Mouse (Mus musculus): ENCODE measurements around the gene Zfp296.

The Zfp296 gene

DNA sequence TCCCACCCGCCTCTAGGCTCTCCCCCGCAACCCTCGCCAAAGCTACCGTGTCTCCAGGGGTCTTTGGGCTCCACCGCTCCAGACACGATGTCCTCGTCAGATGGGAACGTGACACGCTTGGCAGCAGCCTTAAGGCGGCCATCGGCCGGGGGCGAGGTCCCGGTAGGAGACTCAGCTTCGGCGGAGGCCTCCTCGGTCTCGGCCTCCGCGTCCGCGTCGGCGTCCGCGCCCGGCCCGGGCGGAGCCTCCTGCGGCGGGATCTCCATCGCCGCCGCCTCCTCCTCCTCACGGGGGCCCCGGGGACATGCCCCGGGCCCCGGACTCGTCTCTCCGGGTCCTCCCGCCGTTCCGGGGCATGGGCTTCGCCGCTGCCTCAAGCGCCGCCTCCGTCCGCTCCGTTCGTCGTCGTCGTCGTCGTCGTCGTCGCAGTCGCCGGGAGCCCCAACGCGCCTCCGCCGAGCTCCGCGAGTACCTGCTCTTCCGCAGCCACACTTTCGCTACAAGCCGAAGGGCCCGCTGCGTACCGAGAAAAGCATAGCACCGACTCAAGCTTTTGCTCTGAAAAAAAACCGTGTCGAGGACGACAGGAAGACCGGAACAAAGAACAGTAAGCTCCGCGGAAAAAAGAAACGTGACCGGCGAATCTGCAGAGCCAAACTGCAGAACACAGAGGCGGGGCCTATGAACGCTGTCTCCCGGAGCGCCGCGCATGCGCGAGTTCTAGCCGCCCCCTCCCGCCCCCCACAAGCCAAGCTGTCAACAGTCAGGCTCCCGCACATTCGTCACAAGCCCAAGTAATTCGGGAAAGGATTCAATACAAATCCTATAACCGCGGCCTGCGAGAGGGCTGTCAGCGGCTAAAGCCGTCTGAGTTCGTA lies 15.1 kb upstream of the Zfp296 start:
- peak; percentile 82 to 89 for DNase-seq (ENCODE audit: low spot score in 2 of 2)

DNA sequence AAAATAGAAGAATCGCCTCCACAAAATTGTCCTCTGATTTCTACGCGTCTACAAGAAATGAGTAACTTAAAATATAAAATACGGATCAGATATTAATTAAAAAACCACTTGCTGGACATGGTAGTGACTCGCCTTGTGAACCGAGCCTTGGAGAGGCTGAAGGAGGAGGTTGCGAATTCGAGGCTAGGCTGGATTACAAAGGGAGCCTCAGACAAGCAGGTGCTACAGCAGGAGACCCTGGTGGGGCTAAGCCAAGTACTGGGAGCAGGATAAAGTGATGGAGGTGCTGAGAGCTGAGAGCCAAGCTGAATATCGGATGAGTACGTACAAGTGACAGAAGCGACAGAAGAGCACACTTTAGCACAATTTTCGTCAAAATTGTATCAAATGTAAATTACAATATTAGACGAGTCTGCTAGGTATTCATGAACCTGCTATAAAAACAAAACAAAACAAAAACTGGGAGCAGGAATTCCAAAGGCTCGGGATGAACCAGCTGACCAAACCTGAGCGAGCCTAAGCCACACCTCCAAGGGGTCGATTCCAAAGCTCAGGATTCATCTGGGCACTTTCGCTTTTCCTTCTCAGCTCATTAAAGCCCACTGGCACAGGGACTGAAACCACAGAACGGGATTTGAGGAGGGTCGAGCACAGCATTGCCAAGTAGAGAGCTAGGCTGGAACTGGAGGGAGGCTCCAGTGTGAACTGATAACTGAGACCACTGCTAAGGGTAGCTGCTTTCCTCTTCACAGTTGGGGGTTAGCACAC lies 14.3 kb upstream of the Zfp296 start, which contains the start of gene Ppp1r37:
TSS of gene Ppp1r37 (minus strand) at position 434 of the 768 bp plus-strand sequence.
- DNase-seq (ENCODE audit: low spot score in 2 of 2): peak in 1 of 2 experiments; percentile 44

DNA sequence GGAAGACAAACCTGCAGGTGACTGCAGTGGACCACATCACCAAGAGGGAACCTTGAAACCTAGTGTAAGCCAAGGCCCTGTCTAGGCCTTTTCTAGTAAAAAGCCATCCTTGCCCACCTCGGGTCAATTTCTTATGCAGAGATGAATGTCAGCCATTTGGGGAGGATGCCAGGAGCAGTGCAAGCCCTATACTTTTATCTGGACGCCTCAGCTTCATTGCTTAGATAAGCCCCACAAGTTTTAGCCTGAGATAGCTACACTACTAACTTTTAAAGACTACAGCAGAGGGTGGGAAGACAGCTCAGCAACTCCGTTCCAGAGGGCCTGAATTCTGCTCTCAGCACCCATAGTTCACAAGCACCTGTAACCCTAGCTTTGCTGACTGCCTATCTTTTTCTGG lies 13.2 kb upstream of the Zfp296 start:
- no peak for DNase-seq (ENCODE audit: low spot score in 2 of 2)

DNA sequence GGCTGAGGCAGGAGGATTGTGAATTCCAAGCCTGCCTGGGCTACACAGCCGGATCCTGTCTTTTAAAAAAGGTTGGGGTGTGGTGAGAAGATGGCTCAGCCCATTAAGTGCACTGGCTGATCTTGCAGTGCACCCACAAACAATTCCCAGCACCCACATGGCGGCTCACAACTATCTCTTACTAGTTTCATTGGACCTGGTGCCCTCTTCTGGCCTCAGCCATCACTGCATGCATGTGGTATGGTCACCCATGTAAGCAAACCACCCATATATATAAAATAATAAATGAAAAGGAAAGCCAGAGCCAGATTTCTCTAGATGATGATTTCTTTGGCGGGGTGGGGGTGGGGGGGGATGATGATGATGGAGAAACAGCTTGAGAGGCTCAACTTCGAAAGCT lies 12.6 kb upstream of the Zfp296 start:
- no peak for DNase-seq (ENCODE audit: low spot score in 2 of 2)

DNA sequence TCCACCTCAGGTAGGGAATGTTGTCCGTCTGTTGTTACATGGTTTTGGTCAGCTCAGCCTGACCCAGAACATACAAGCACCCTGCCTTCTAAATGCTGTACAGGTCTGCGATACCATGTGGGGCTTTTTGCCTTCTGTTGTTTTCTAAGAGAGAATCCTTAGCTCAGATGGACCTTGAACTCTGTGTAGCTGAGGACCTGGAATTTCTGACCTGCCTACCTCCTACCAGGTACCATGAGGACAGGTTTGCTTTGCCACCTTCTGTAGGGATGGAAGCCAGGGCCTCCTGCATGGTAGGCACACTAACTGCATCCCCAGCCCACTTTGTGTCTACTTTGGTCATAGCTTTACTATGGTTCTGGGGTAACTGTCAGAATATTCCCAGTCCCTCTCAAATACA lies 11.3 kb upstream of the Zfp296 start:
- DNase-seq (ENCODE audit: low spot score in 2 of 2): no peak

DNA sequence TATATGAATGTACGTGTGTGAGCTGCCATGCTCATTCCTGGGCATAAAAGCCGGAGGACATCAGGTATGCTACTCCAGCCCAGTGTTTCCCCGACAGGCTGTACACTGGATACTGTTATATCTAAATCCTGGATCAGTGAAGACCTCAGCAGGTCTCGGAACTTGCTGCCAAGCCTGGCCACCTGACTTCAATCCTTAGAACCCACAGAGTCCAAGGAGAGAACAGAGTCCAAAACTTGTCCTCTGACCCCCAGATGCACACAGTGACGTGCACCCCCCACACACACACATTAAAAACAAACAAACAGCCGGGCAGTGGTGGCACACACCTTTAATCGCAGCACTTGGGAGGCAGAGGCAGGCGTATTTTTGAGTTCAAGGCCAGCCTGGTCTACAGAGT lies 9.7 kb upstream of the Zfp296 start:
- no peak for DNase-seq (ENCODE audit: low spot score in 2 of 2)

DNA sequence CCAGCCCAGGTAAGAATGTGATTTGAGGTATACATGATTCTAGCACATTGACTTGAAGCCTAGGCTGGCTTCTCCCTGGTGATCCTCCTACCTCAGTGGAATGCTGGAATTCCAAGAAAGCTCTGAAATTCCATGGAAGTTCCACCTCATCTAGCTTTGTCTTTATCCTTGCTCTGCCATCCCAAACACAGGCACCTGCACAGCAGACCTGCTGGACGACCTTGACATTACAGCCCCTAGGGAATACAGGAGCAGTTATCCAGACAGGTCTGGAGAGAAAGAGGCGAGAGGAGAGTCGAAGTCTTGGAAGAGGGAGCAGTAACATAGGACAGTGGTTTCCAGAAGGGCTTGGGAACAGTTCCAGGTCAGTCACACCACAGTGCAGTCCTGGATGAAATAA lies 7.4 kb upstream of the Zfp296 start:
- DNase-seq (ENCODE audit: low spot score in 2 of 2): no peak

DNA sequence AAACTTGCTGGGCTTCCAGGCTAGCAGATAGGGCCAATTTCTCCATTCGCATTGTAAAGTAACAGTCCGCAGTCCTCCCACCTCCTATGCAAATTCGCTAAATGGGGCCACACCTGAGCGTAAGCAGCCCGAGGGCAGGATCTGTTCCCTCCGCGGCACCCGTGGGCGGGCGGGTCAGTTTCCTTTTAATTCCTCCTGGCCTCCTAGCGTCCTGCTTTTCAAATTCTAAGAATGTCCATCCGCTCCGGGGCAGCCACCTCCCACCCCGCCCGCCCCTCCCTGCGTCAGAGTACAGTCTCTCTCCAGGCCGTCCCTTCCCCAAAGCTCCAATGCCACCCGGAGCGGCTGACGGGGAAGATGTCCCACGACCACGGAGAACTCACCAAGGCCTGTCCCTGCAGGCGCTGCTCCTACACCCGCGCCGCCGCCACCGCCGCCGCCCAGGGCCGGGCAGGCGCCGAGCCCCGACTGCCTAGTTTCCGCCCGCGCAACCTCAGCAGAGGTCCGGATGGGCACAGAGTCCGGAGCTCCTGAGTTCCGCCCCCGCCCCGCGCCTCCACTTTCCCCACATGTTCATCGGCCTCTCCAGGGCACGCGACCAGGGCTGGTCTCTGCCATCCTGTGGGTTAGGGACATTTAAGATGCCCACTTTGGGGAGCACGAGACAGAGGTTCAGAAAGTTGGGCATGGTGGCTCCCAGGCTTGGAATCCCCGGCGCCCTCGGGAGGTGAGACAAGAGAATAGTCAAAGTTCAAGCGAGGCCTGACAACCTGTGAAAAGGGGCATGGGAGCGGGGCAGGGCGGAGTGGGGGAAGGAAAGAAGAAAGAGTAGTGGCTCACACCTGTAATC lies 3.9 kb upstream of the Zfp296 start:
- peak; percentile 75 to 78 for DNase-seq (ENCODE audit: low spot score in 2 of 2)

DNA sequence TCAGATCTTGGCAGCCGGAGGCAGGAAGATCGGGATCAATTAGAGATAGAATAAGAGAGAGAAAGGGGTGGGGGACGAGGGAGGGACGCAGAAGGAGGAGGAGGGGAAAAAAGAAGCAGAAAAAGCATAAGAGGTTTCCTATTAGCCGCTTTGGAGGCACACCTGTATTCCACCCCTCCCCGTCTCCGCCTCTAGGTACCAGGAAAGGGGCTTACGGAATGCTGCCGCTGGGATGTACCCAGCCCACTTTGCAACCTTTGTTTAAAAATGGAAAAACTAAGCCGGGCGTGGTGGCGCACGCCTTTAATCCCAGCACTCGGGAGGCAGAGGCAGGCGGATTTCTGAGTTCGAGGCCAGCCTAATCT lies 3.3 kb upstream of the Zfp296 start:
- DNase-seq (ENCODE audit: low spot score in 2 of 2): no peak

DNA sequence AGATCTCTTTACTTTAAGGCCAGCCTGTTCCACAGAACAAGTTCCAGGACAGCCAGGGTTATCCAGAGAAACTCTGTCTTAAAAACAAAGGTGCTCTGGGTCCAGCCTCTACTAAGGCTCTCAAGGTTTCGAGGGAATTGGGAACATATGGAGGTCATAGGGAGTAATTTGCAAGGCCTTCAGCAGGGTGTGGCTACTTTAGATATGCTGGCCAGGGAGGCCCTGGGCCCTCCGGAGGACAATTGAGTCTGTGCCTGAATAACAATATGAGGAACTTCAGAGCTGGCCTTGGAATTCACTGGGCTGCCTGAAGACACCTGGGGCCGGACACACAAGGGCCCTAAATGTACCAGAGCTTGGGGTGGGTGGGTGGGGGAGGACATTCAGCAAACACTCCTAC lies 1.5 kb upstream of the Zfp296 start:
- no peak for DNase-seq (ENCODE audit: low spot score in 2 of 2)

DNA sequence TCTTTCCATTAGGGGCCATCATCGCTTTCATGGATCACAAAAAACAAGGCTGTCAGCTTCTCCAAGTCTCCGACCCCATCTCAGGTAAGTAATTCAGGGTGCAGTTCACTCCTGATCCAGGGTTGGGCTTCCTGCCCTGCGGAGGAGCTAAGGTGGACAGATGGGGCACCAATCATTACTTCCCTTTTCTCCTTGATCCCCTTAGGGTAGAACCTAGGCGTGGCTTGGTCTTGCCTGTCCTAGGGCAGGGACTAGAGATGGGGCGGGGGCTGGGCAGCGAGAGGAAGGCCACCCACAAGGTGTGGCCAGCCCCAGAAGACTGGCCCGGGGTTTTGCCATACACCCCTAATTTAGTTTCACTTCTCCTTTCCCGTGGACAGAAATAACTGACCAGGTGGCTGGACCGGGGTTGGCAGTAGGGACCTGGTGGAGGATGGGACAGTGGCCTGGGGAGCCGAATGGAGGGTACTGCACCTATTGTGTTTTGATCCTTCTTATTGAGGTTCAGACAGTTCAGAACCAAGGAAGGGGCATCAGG lies 859 bp downstream of the Zfp296 start:
- no peak for DNase-seq (ENCODE audit: low spot score in 2 of 2)

DNA sequence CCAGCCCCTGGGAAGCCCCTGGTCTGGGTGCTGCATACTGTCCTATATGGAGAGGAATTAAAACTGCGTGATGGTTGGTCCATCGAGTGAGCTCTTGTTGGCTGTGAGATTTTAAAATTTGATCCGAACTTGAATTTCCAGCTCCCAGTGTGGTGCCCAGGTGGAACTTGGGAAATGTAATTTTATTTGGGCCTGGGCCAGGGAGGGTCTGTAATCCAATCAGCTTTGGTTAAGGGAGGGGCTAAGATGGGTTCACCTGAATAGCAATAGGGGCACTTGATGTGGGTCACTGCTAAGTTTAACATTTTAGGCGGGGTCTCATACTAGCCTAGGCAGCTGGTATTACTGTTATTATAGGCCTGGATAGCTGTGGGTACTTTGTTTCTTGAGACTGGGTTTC lies 1.3 kb downstream of the Zfp296 start:
- DNase-seq (ENCODE audit: low spot score in 2 of 2): no peak

DNA sequence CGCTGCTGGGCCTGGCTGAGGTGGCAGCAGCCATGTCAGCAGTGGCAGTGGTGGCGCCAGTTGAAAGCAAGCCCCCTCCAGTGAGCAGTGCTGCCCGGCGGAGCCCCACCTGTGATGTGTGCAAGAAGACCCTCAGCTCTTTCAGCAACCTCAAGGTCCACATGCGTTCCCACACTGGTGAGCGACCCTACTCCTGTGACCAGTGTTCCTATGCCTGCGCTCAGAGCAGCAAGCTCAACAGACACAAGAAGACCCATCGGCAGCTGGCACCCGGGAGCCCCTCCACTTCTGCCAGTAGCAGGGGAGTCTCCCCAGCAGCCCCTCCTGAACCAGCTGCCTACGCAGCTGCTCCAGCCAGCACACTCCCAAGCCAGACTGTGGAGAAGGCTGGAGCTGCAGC lies 2.7 kb downstream of the Zfp296 start:
- no peak for DNase-seq (ENCODE audit: low spot score in 2 of 2)

DNA sequence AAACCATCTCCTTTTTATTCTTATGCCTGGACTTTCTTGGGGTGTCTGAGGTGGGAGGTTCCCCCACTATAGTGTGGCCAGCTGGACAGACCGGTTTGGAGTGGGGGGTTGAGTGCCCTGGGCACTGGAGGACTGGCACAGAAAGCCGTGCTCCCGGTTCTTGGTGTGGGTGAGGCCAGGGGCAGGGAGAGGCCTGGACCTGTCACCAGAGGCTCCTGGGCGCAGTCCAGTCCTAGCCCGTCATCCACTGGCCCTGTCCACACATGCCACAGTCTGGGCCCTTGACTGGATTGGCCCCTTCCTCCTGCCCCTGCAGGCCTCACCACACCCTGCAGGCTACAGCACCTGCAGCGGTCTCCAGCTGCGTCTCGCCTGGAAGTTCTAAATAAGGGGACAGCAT lies 3.5 kb downstream of the Zfp296 start:
- no peak for DNase-seq (ENCODE audit: low spot score in 2 of 2)

DNA sequence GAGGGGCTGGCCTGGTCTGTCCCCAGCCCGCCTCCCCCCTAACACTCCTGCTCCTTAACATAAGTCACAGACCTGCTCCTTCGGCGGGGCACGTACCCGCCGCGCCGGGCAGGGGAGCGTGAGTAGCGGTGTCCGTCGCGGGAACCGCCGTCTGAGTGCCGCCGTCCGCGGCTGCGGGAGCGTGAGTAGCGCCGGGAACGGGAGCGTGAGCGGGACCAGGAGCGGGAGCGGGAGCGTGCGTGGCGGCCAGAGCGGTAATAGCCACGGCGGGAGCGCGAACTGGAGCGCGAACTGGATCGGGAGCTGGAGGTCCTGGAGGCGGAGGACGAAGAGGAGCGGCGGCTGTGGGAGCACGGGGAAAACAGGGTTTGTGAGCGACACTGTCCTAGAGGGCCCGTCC lies 9.2 kb downstream of the Zfp296 start:
- DNase-seq (ENCODE audit: low spot score in 2 of 2): no peak

DNA sequence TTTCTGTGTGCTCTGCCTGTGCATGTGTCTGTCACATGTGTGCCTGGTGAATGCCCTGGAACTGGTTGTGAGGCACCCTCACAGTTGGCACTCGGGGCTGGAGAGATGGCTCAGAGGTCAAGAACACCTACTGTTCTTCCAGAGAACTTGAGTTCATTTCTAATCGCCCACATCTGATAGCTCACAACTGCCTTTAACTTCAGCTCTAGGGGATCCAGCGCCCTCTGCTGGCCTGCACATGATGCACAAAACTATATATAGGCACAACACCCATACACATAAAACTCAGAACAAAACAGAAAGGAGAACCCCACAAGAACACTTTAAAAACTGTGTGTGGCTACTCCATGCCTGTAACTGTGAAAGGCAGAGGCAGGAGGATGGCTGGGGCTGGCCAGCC lies 12.1 kb downstream of the Zfp296 start:
- DNase-seq (ENCODE audit: low spot score in 2 of 2): no peak

DNA sequence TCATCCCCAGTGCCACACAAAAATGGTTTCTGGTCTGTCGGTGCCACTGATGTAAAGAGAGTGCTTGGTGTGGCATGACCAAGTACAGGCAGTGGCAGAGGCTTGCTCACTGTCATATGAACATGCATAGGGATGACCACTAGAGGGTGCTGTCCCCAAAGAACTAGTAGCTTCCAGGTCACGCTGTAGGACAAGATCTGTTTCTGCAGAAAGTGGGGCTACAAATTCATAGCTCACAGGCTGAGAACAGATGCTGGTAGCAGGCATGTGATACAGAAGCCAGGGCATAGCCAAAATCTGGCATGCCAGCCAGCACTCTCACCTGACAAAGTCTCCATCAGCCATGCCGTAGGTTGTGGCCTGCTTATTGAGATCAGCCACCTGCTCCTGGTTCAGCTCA lies 12.8 kb downstream of the Zfp296 start:
- peak; percentile 35 to 56 for DNase-seq (ENCODE audit: low spot score in 2 of 2)

DNA sequence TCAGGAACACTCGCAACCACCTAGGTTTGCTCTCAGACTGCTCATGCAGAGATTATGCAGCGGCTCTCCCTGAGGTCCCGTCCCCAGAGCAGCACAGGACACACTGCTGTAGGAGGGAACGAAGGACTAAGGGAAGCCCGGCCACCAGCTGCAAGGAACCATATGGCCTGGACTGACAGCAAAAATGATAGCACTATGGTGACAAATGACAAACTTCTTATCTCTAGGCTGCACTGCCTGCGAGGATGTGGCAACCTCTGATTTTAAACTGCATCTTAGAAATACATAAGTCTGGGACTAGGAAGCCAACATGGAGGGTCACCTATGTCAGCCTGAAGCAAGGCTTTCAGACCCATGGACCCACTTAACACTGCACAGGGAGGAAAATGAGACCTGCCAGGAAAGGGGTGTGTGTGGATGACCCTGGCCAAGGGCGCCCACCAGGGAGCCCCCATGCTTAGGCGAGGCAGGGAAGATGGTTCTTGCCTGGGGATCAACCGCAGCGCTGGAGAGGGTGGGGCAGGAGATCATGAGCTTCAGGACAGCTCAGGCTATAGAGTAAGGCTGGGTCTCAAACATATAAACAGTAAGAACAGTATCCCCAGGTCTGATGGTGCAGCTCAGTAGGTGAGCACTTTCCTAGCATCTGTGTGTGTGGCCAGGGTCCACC lies 16.1 kb downstream of the Zfp296 start:
- no peak for DNase-seq (ENCODE audit: low spot score in 2 of 2)

DNA sequence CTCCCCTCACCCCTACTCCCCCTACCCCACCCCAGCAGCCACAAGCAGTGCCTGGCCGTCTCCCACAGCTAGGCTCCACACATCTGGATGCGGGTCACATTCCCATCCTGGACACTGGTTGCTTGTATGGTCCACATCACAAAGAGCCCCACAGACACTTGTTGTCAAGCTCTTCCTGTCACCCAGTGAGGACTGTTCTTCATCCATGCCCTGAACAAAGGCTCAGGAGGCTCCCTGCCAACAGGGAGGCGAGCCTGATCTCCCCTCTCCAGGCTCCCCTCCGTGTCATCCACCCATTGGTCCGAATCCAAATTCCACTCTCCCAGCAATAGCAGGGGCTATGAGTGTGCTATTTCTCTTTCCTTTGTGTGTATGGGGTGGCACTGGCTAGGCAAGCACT lies 23.5 kb downstream of the Zfp296 start:
- DNase-seq (ENCODE audit: low spot score in 2 of 2): no peak

DNA sequence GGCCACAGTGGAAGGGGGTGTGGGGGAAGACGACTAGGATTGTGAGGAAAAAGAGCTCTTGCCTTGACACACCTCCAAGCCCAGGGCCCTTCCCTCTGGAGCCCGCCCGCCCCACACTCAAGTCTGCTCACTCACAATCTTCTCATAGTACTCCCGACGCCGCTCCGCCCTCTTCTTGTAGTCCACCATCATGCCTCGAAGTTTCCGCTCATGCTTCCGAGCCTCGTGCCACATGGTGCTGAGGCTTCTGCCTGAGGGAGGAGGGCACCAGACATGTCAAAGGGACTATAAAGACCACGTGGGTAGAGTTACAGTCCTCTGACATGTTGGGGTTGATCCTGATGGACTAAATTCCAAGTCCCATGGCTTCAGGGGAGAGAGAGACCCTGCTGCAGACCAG lies 26.0 kb downstream of the Zfp296 start:
- DNase-seq (ENCODE audit: low spot score in 2 of 2): no peak

DNA sequence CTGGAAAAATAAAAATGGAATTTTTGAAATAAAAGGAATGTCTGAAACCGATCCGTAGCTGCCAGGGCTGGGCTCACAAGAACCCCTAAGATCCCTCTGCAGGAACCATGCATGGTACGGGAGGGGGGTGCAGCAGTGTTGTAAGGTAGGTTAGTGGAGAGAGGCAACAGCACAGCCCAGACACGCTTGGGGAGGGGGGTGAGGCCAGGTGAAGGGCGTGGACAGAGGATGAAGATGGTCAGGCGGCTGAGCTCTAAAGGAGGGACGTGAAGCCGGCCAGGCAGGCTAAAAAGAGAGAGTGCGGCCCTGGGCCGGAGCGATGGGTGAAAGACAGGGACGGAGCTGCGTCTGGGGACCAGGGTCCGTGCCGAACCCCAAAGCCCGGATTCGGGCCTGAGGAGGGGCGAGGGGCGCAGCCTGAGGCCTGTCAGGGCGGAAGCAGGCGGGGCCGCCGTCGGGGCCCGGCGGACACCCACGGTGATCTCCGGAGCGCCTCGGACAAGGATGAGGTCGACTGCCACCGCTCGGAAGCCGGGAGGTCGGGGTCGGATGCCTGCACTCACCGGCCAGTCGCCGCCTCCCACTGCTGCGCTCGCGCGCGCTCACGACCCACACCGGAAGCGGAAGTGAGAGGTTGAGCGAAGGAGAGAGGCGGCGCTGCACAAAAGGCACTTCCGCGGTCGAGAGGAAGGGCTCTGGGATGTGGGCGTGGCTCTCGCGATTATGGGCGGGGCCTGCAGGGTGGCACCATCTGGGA lies 26.9 kb downstream of the Zfp296 start, which contains the start of gene Clasrp:
TSS of gene Clasrp (minus strand) at position 638 of the 757 bp plus-strand sequence.
- peak; percentile 95 to 96 for DNase-seq (ENCODE audit: low spot score in 2 of 2)

Measured in heart, adult 9 months (tissue).